In genomic region chr1:160714685-160715084, GRCm38 (mm10) we compare ENCODE assay signal across 8 mouse cellular contexts.
A peak's percentile ranks its signal among the peaks of the same experiment; 100 is the strongest.
DNase-seq lines count a peak whose midpoint lies in the region; ATAC-seq lines count a peak whose summit lies in the region.

No protein-coding gene starts in this region.

- no peaks in the 10 kb centered on the region for H3K27me3 ChIP-seq in heart, embryonic 16.5 days (ENCODE audit: control insufficient read depth, insufficient read depth, low read length)
- H3K27me3 ChIP-seq in heart, embryonic 10.5 days (ENCODE audit: insufficient read depth, poor library complexity, severe bottlenecking): no peaks in the 10 kb centered on the region
- H3K27me3 ChIP-seq in hindbrain, embryonic 16.5 days (replicated peaks; ENCODE audit: control insufficient read depth, insufficient read depth, low read length): no peaks in the 10 kb centered on the region

- H3K36me3 ChIP-seq in heart, embryonic 16.5 days (ENCODE audit: control insufficient read depth, insufficient read depth): no peaks in the 10 kb centered on the region
- H3K36me3 ChIP-seq in heart, embryonic 10.5 days: no peaks in the 10 kb centered on the region
- no peaks in the 10 kb centered on the region for H3K36me3 ChIP-seq in hindbrain, embryonic 16.5 days (ENCODE audit: control insufficient read depth, insufficient read depth, low read length)

- H3K27ac ChIP-seq in heart, embryonic 16.5 days (ENCODE audit: low read length): peak overlapping the region; percentile 21; the same call in 1 of the 2 replicates
- H3K27ac ChIP-seq in heart, embryonic 10.5 days: no peak overlapping the region
- H3K27ac ChIP-seq in hindbrain, embryonic 16.5 days (ENCODE audit: low read depth, low read length): no peak overlapping the region

- DNase-seq in heart, embryonic 10.5 days (ENCODE audit: low spot score): no peak
- DNase-seq in 416B (ENCODE audit: low read depth) (peak; percentile 53), ZHBTc4 (ENCODE audit: low read depth, low spot score) (peak; percentile 14)
- DNase-seq in right cerebral cortex, postnatal 10 days (ENCODE audit: low spot score in 2 of 2): peak; percentile 34 to 44
- DNase-seq in urinary bladder, postnatal 14 days (ENCODE audit: low spot score): no peak
- DNase-seq in gastrocnemius, postnatal 10 days: no peak

- H3K9ac ChIP-seq in heart, embryonic 16.5 days (ENCODE audit: low read length): no peak overlapping the region
- H3K9ac ChIP-seq in hindbrain, embryonic 16.5 days (ENCODE audit: low read depth, low read length): no peak overlapping the region

- H3K4me2 ChIP-seq in heart, embryonic 16.5 days (ENCODE audit: low read depth, low read length): no peak overlapping the region
- no peak overlapping the region for H3K4me2 ChIP-seq in hindbrain, embryonic 16.5 days (ENCODE audit: low read length)

- H3K4me1 ChIP-seq in heart, embryonic 16.5 days (ENCODE audit: control insufficient read depth, insufficient read depth, low read length): peaks cover 13% of the 10 kb centered on the region
- H3K4me1 ChIP-seq in heart, embryonic 10.5 days: 0 out of 2 replicates have a peak, but pooled peaks cover 10% of the 10 kb centered on the region
- H3K4me1 ChIP-seq in hindbrain, embryonic 16.5 days (ENCODE audit: control insufficient read depth, insufficient read depth, low read depth, low read length): no peaks in the 10 kb centered on the region

- H3K9me3 ChIP-seq in heart, embryonic 16.5 days (replicated peaks; ENCODE audit: control insufficient read depth, low read length): no peaks in the 10 kb centered on the region
- H3K9me3 ChIP-seq in heart, embryonic 10.5 days: no peaks in the 10 kb centered on the region
- no peaks in the 10 kb centered on the region for H3K9me3 ChIP-seq in hindbrain, embryonic 16.5 days (ENCODE audit: control insufficient read depth, low read length)

- no peak for ATAC-seq in heart, embryonic 16.5 days (replicated peaks; ENCODE audit: extremely low read depth, insufficient read depth, low FRiP score)
- peak; percentile 68 for ATAC-seq in hindbrain, embryonic 16.5 days

- H3K4me3 ChIP-seq in heart, embryonic 16.5 days (ENCODE audit: low read length): no peak overlapping the region
- H3K4me3 ChIP-seq in heart, embryonic 10.5 days: no peak overlapping the region
- no peak overlapping the region for H3K4me3 ChIP-seq in hindbrain, embryonic 16.5 days (ENCODE audit: low read length)

Comparison
In these comparisons a context has a peak if more than half of its experiments do, and no peak if none do; other contexts are left out.
1. DNase-seq: peak in 416B (single experiment), ZHBTc4 (single experiment) and right cerebral cortex, postnatal 10 days (2 of 2); none in heart, embryonic 10.5 days (single experiment), urinary bladder, postnatal 14 days (single experiment) and gastrocnemius, postnatal 10 days (single experiment).